Mouse (Mus musculus) neural tube, embryonic 15.5 days (tissue): ENCODE data around the gene Lcn8. TPM values are rescaled to one million over a fixed set of nuclear protein-coding genes. Genes with fewer than 3 reads are reported as not detected.
A peak's percentile ranks its signal among the peaks of the same experiment; 100 is the strongest.

Experiments
- ATAC-seq: fragments of 200-750 bp; cut with Nextera tagmentation; 2 replicates; pipeline ENCODE4 v1.8.0; 2017; ENCODE audit warnings: mild to moderate bottlenecking, moderate TSS enrichment, moderate library complexity; ENCODE audit not compliant: low FRiP score
- H3K27ac ChIP-seq: fragments of 300-500 bp; sonication (generic); replicated peaks from 2 replicates; pipeline ENCODE4 v1.5.1; 2015; ENCODE audit warnings: mild to moderate bottlenecking, inconsistent platforms
- H3K27me3 ChIP-seq: fragments of 300-500 bp; sonication (generic); replicated peaks from 2 replicates; pipeline ENCODE4 v1.6.1; 2015; ENCODE audit warnings: inconsistent platforms
- H3K36me3 ChIP-seq: fragments of 300-500 bp; sonication (generic); 2 replicates; pipeline ENCODE4 v1.6.1; 2015; ENCODE audit warnings: inconsistent platforms
- H3K4me1 ChIP-seq: fragments of 300-500 bp; sonication (generic); 2 replicates; pipeline ENCODE4 v1.6.1; 2015; ENCODE audit warnings: inconsistent platforms
- H3K4me2 ChIP-seq: fragments of 300-500 bp; sonication (generic); 2 replicates; pipeline ENCODE4 v1.6.1; 2015; ENCODE audit warnings: inconsistent platforms, mild to moderate bottlenecking, moderate library complexity
- H3K4me3 ChIP-seq: fragments of 300-500 bp; sonication (generic); replicated peaks from 2 replicates; pipeline ENCODE4 v1.5.1; 2015; ENCODE audit warnings: mild to moderate bottlenecking, inconsistent platforms
- H3K9ac ChIP-seq: fragments of 300-500 bp; sonication (generic); replicated peaks from 2 replicates; pipeline ENCODE4 v1.6.1; 2015; ENCODE audit warnings: mild to moderate bottlenecking, inconsistent platforms
- H3K9me3 ChIP-seq: fragments of 300-500 bp; sonication (generic); replicated peaks from 2 replicates; pipeline ENCODE4 v1.6.1; 2016; ENCODE audit warnings: inconsistent platforms
- WGBS: fragments of 180-500 bp; shearing (Covaris S2); methylation state at CpG from one replicate; pipeline ENCODE4 v1.1.7; 2015; ENCODE audit warnings: mixed read lengths; 5-methylcytosine and 5-hydroxymethylcytosine counted together
- polyA plus RNA-seq: library from polyadenylated mRNA; unstranded; fragments of >200 nt; fragmentation: Nextera tagmentation; extraction: Ambion mirVana; gene quantifications from 2 replicates; pipeline ENCODE4 v1.2.1, GENCODE M21; 2015

Gene Lcn8
- polyA plus RNA-seq: not detected in 2 replicates

GRCm38 (mm10) chr2:25652902-25653301 is at the start of gene Lcn8:
Lcn8 (plus strand) TSS chr2:25653120.
- H3K9ac ChIP-seq: no peak within 1 kb of the TSS
- no peaks in the 10 kb centered on the region for H3K4me1 ChIP-seq
- no peaks in the 10 kb centered on the region for H3K36me3 ChIP-seq
- no peak for ATAC-seq
- 89% methylated on average over 2 of the region's 2 CpGs for WGBS
- no peaks in the 10 kb centered on the region for H3K27me3 ChIP-seq
- no peak within 1 kb of the TSS for H3K27ac ChIP-seq
- no peak within 1 kb of the TSS for H3K4me3 ChIP-seq
- no peak within 1 kb of the TSS for H3K4me2 ChIP-seq
- H3K9me3 ChIP-seq: no peaks in the 10 kb centered on the region

GRCm38 (mm10) chr2:25607761-25608622 is 44.9 kb upstream of the Lcn8 start, which contains the start of gene Rabl6:
Rabl6 (minus strand) TSS chr2:25608521.
- ATAC-seq: peak; percentile 93
- Histone ChIP-seq H3K9ac (peak within 1 kb of the TSS; percentile 99), H3K27me3 (no peaks in the 10 kb centered on the region), H3K4me1 (peaks cover 30% of the 10 kb centered on the region), H3K4me2 (peak within 1 kb of the TSS; percentile 65), H3K36me3 (no peaks in the 10 kb centered on the region), H3K9me3 (no peaks in the 10 kb centered on the region), H3K27ac (peak within 1 kb of the TSS; percentile 94), H3K4me3 (peak within 1 kb of the TSS; percentile 96)
- WGBS: under 1% methylated on average over 80 of the region's 80 CpGs

GRCm38 (mm10) chr2:25608671-25609070 is 44.2 kb upstream of the Lcn8 start:
- WGBS: 67% methylated on average over 10 of the region's 10 CpGs
- Histone ChIP-seq H3K9ac (peak overlapping the region; percentile 29; the same call in 1 of the 2 replicates), H3K27ac (peak overlapping the region; percentile 94), H3K9me3 (no peaks in the 10 kb centered on the region), H3K27me3 (0 out of 2 replicates have a peak, but pooled peaks cover 4% of the 10 kb centered on the region), H3K36me3 (no peaks in the 10 kb centered on the region), H3K4me3 (peak overlapping the region; percentile 96), H3K4me1 (peaks cover 30% of the 10 kb centered on the region), H3K4me2 (peak overlapping the region; percentile 65)
- ATAC-seq: peak; percentile 26

GRCm38 (mm10) chr2:25616398-25616797 is 36.5 kb upstream of the Lcn8 start:
- no peaks in the 10 kb centered on the region for H3K9me3 ChIP-seq
- H3K36me3 ChIP-seq: no peaks in the 10 kb centered on the region
- WGBS: 18% methylated on average over 22 of the region's 22 CpGs
- ATAC-seq: no peak
- no peak overlapping the region for H3K9ac ChIP-seq
- H3K4me1 ChIP-seq: peaks cover 15% of the 10 kb centered on the region
- H3K27me3 ChIP-seq: peaks cover 48% of the 10 kb centered on the region
- H3K4me3 ChIP-seq: no peak overlapping the region
- H3K27ac ChIP-seq: no peak overlapping the region
- peak overlapping the region; percentile 17; the same call in 1 of the 2 replicates for H3K4me2 ChIP-seq

- 75% methylated on average over 3 of the region's 3 CpGs for WGBS
These were observed 35.3 kb upstream of the Lcn8 start, which contains the start of gene Ccdc183 for GRCm38 (mm10) chr2:25617578-25617977. Ccdc183 (minus strand) TSS chr2:25617678.

GRCm38 (mm10) chr2:25620386-25620785 is 32.5 kb upstream of the Lcn8 start:
- WGBS: 85% methylated on average over 6 of the region's 6 CpGs
- ATAC-seq: no peak
- H3K9ac ChIP-seq: no peak overlapping the region
- H3K27ac ChIP-seq: no peak overlapping the region
- H3K27me3 ChIP-seq: peaks cover 31% of the 10 kb centered on the region
- H3K9me3 ChIP-seq: no peaks in the 10 kb centered on the region
- peaks cover 20% of the 10 kb centered on the region for H3K4me1 ChIP-seq
- peak overlapping the region; percentile 83; the same call in 1 of the 2 replicates for H3K4me2 ChIP-seq
- H3K4me3 ChIP-seq: no peak overlapping the region
- no peaks in the 10 kb centered on the region for H3K36me3 ChIP-seq

More at GRCm38 (mm10) chr2:25617578-25617977, 35.3 kb upstream of the Lcn8 start, which contains the start of gene Ccdc183:
- no peaks in the 10 kb centered on the region for H3K36me3 ChIP-seq
- H3K4me3 ChIP-seq: no peak within 1 kb of the TSS
- no peak for ATAC-seq
- 0 out of 2 replicates have a peak within 1 kb of the TSS, but pooled peaks have one; percentile 17 for H3K4me2 ChIP-seq
- no peaks in the 10 kb centered on the region for H3K9me3 ChIP-seq
- H3K27me3 ChIP-seq: peaks cover 48% of the 10 kb centered on the region
- H3K4me1 ChIP-seq: peaks cover 20% of the 10 kb centered on the region
- H3K9ac ChIP-seq: no peak within 1 kb of the TSS
- no peak within 1 kb of the TSS for H3K27ac ChIP-seq

- peaks cover 20% of the 10 kb centered on the region for H3K4me1 ChIP-seq
- H3K27me3 ChIP-seq: peaks cover 27% of the 10 kb centered on the region
- peak overlapping the region; percentile 83 for H3K4me2 ChIP-seq
- no peak for ATAC-seq
- peak overlapping the region; percentile 55; the same call in 1 of the 2 replicates for H3K9ac ChIP-seq
- peak overlapping the region; percentile 55 for H3K4me3 ChIP-seq
- no peaks in the 10 kb centered on the region for H3K9me3 ChIP-seq
- H3K36me3 ChIP-seq: no peaks in the 10 kb centered on the region
- 88% methylated on average over 4 of the region's 4 CpGs for WGBS
- peak overlapping the region; percentile 75; the same call in 1 of the 2 replicates for H3K27ac ChIP-seq
These were observed 32.1 kb upstream of the Lcn8 start for GRCm38 (mm10) chr2:25620852-25621228.

- Histone ChIP-seq H3K36me3 (no peaks in the 10 kb centered on the region), H3K4me2 (peak within 1 kb of the TSS; percentile 83), H3K9me3 (no peaks in the 10 kb centered on the region), H3K4me1 (peaks cover 15% of the 10 kb centered on the region), H3K9ac (peak within 1 kb of the TSS; percentile 55), H3K27ac (peak within 1 kb of the TSS; percentile 75), H3K4me3 (peak within 1 kb of the TSS; percentile 55), H3K27me3 (peaks cover 20% of the 10 kb centered on the region)
- WGBS: 7% methylated on average over 34 of the region's 34 CpGs
- peak; percentile 94 for ATAC-seq
These were observed 31.4 kb upstream of the Lcn8 start, which contains the start of gene Tmem141 for GRCm38 (mm10) chr2:25621229-25622200. Tmem141 (minus strand) TSS chr2:25622005.

GRCm38 (mm10) chr2:25625986-25626385 is 26.9 kb upstream of the Lcn8 start:
- H3K9me3 ChIP-seq: no peaks in the 10 kb centered on the region
- H3K4me3 ChIP-seq: no peak overlapping the region
- H3K4me1 ChIP-seq: peaks cover 9% of the 10 kb centered on the region
- WGBS: 51% methylated on average over 5 of the region's 5 CpGs
- H3K4me2 ChIP-seq: no peak overlapping the region
- H3K27ac ChIP-seq: no peak overlapping the region
- ATAC-seq: no peak
- no peak overlapping the region for H3K9ac ChIP-seq
- H3K36me3 ChIP-seq: no peaks in the 10 kb centered on the region
- H3K27me3 ChIP-seq: no peaks in the 10 kb centered on the region

- H3K36me3 ChIP-seq: no peaks in the 10 kb centered on the region
- no peak within 1 kb of the TSS for H3K4me2 ChIP-seq
- no peak for ATAC-seq
- no peak within 1 kb of the TSS for H3K9ac ChIP-seq
- no peak within 1 kb of the TSS for H3K4me3 ChIP-seq
- H3K9me3 ChIP-seq: no peaks in the 10 kb centered on the region
- H3K4me1 ChIP-seq: no peaks in the 10 kb centered on the region
- 93% methylated on average over 6 of the region's 6 CpGs for WGBS
- H3K27ac ChIP-seq: no peak within 1 kb of the TSS
- H3K27me3 ChIP-seq: no peaks in the 10 kb centered on the region
These were observed 25.1 kb upstream of the Lcn8 start, which contains the start of gene Fcna for GRCm38 (mm10) chr2:25627811-25628210. Fcna (minus strand) TSS chr2:25628030.

GRCm38 (mm10) chr2:25628738-25629137 is 24.2 kb upstream of the Lcn8 start:
- 49% methylated on average over 4 of the region's 4 CpGs for WGBS
- no peaks in the 10 kb centered on the region for H3K4me1 ChIP-seq
- H3K4me3 ChIP-seq: no peak overlapping the region
- H3K27ac ChIP-seq: no peak overlapping the region
- H3K9me3 ChIP-seq: no peaks in the 10 kb centered on the region
- no peak for ATAC-seq
- no peaks in the 10 kb centered on the region for H3K27me3 ChIP-seq
- H3K4me2 ChIP-seq: no peak overlapping the region
- H3K9ac ChIP-seq: no peak overlapping the region
- H3K36me3 ChIP-seq: no peaks in the 10 kb centered on the region
